Mouse (Mus musculus) thymus, adult 2 months (tissue): Measurements from ENCODE around the gene Olfr175-ps1.

ENCODE experiments used
- CTCF ChIP-seq: fragments of 200-500 bp; IDR thresholded peaks from 2 replicates; pipeline ENCODE4 v1.5.1; 2012; ENCODE audit warnings: mild to moderate bottlenecking, control low read depth, low read length, moderate library complexity, borderline replicate concordance; ENCODE audit not compliant: control insufficient read depth, poor library complexity, insufficient read depth; ENCODE audit errors: extremely low read depth
- POLR2A ChIP-seq: fragments of 200-500 bp; IDR thresholded peaks from 2 replicates; pipeline ENCODE4 v1.6.1; 2012; ENCODE audit warnings: mild to moderate bottlenecking, low read length, control low read depth, moderate library complexity; ENCODE audit not compliant: control insufficient read depth, poor library complexity, insufficient read depth; ENCODE audit errors: extremely low read depth

DNA sequence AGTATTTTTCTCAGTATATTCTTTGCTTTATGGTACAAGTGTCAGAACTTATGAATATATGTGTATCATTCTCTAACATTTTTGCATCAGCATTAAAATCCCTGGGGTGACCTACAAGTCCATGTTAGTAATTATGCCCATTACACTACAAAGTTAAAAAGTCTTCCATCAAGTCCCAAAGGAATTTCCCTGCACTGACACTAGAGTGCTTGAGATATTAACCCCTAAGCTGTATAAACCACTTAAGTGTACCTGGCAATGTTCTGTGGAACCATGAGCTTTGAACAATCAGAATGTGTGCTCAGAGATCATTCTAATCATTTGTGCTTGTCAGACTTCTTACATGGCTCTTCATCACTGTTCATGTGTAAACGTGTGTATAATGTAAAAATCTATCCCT lies 48.1 kb upstream of the Olfr175-ps1 start, which contains the start of gene Olfr177:
- TF ChIP-seq CTCF (no peak), POLR2A (no peak)
